Mouse (Mus musculus) small intestine, adult 2 months (tissue): Measurements from ENCODE around the gene Panx3.

Source experiments
- CTCF ChIP-seq: fragments of 200-500 bp; IDR thresholded peaks from 2 replicates; pipeline ENCODE4 v1.5.1; 2012; ENCODE audit warnings: low read depth, mild to moderate bottlenecking, control low read depth, inconsistent platforms, low read length, moderate library complexity, mixed read lengths; ENCODE audit not compliant: insufficient replicate concordance, insufficient read length; ENCODE audit errors: extremely low read depth
- POLR2A ChIP-seq: fragments of 200-500 bp; IDR thresholded peaks from 2 replicates; pipeline ENCODE4 v1.6.1; 2012; ENCODE audit warnings: low read depth, mild to moderate bottlenecking, control low read depth, inconsistent platforms, low read length, moderate library complexity

DNA sequence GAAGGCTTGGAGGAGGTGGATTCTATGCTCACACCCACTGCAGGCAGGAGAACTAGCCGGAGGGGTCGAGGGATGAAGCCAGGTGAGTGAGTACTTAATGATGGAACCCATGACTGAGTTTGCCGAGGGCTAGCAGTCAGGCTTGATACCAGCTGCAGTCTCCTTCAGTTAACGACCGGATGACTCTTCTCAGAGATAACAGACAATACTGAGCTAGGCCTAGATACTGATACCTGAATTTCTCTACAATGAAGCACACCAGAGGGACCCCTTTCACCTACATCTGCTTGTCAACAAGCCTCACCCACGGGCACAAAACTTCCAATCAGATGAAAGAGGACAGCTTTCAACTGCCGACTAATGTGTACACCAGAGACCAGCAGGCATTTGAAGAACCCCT lies 3.0 kb downstream of the Panx3 start:
- TF ChIP-seq CTCF (no peak), POLR2A (no peak)
